Mouse (Mus musculus): ENCODE measurements around the gene Slfn2. TPM values are rescaled to one million over a fixed set of nuclear protein-coding genes. Genes with fewer than 3 reads are reported as not detected.

Slfn2 gene
- total RNA-seq, 2 experiments from 2014 or later = 1.1 to 1.6 TPM

DNA sequence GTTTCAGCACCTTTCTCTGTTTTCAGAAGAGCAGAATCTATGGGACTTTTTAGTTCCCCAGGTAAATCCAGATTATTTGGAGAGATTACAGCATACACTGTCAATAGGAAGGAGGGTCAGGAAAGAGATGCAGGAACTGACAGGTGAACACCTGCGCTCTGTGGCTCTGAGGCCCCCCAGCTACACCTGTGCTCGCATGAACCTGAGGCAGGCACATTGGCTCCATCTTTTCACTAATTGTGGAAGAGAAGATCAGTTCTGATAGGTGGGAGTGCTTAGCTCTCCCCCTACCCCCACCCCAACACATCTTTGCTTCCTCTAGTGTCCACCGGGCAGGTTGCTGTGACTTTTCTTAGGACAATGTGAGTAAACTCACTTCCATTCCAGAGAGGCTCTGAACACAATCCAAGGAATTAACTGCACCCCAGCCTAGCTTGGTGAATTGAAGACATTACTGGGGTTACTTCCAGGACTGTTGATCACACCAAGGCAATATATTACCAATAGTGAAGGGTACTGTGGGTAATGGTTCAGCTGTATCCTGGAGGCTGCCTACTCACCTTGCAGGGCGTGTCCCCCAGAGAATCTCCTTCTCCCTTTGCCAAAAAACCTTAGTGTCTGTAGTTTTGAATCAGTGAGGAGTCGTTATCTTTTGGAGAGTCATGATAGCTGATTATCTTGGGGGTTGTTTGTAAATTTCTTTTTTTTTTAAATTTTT is 13.7 kb downstream of the Slfn2 start:
- intact Hi-C loops (cut with DNase I) = no loop called here
- TF ChIP-seq CTCF (IDR thresholded peaks at IDR 0.05) = no peak
- Histone ChIP-seq H3K27ac (0 out of 2 replicates have a peak overlapping the region, but pooled peaks have one; percentile 51), H3K4me3 (no peak overlapping the region)
- DNase-seq (ENCODE audit: extremely low spot score in 1 of 2, low spot score in 2 of 2) = no peak

DNA sequence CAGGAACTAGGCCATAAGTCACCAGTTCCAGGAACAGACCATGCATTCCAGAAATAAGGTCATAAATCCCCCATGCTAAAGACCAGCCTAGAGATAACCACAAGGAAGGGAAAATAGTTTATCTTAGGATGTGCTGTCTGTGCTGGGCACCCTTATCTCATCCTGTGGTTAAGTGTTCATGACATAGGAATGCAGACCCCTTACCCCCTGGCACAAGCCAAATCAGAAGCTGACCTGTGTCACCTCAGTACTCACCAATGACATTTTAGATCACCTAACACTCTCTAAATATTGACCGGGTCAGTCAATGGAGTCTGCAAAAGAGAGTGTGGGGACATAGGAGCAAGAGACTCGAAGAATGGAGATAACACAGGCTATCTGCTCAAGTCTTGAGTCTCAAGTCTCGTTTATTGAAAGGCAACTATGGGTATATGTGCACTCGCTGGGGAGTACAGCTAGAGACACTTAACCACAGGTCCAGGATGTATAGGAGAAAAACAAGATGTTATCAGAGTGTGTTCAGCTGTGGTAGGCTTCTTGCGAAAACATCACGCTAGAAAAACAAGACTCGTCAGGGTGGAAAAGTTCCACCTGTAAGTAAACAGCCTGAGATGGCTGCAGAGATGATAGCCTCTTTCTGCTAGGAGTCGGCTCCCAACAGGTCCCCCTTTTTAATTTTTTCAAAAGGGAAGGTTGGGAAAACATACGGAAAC is 14.7 kb downstream of the Slfn2 start:
- TF ChIP-seq CTCF (IDR thresholded peaks at IDR 0.05) = no peak
- intact Hi-C loops (cut with DNase I) = no loop called here
- no peak overlapping the region for H3K27ac ChIP-seq
- H3K4me3 ChIP-seq = no peak overlapping the region
- DNase-seq (ENCODE audit: extremely low spot score in 1 of 2, low spot score in 2 of 2) = no peak

DNA sequence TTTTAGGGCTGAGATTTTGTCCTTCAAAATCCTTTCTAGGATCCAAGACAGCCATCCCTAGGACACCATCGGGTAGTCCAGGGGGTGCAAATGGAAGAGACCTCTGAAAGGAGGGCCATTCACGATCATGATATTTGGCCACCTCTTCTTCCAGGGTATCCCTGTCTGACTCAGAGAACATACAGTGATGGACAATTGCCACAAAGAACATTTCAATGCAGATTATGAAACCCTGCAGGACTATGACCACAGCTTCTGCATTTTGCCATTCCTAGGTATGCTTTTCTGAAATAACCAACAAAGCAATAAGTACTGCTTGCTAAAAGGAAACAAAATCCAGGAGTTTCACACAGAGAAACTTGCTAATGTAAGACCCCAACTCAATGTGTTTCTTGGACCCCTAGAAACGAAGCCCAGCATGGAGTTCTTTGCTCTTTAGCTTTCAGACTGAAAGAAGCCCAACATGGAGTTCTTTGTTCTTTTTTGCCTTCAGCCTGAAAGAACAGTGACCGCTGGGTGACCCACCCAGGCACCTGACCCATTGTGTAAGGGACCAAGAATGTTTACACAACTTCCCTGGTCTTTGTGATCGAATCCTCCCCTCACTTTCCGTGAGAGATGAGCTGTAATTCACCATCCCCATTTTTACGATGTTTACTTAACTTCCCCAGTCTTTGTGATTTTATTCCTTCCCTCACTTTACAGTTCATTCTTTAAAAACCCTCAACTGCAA is 18.0 kb downstream of the Slfn2 start:
- no peak overlapping the region for H3K27ac ChIP-seq
- DNase-seq (ENCODE audit: extremely low spot score in 1 of 2, low spot score in 2 of 2) = no peak
- no peak for TF ChIP-seq CTCF (IDR thresholded peaks at IDR 0.05)
- intact Hi-C loops (cut with DNase I) = no loop called here
- H3K4me3 ChIP-seq = no peak overlapping the region

DNA sequence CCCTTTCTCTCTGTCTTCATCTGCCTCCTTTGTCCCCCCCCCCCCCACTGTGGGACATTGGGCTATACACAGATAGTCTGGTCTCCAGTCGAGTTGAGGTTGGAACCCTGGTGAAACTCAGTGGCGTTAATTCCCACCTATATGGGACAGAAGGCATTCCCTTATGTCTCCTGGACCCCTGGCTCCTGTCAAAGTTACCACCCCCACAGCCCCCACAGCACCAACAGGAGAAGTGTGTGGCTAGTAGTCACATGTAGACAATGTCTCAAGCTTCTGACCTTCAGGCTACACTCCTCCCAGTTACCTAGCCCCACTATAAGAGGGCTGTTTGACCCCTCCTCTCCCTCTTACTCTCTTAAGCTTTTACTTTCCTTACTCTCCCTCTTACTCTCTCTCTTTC is 19.2 kb downstream of the Slfn2 start:
- no peak overlapping the region for H3K4me3 ChIP-seq
- no peak overlapping the region for H3K27ac ChIP-seq
- DNase-seq (ENCODE audit: extremely low spot score in 1 of 2, low spot score in 2 of 2) = no peak
- intact Hi-C loops (cut with DNase I) = no loop called here
- TF ChIP-seq CTCF (IDR thresholded peaks at IDR 0.05) = no peak

DNA sequence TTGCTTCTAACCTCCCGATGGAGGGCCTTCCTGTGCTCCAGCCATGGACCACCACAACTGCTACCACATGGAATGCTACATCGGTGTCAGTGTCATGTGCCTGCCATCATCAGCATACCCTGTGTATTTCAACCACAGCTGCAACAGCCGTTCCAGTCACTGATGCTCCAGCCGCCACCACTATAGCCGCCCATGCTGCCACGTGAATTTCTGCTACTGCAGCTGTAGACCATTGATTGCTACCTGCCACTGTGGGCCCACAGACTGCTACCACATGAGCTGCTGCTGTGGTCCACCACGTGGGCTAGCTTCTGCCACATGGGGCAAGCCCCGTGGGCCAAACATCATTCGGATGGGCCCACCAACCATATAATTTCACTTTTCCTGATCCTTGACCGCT is 19.8 kb downstream of the Slfn2 start:
- intact Hi-C loops (cut with DNase I) = no loop called here
- TF ChIP-seq CTCF (IDR thresholded peaks at IDR 0.05) = no peak
- Histone ChIP-seq H3K27ac (no peak overlapping the region), H3K4me3 (no peak overlapping the region)
- DNase-seq (ENCODE audit: extremely low spot score in 1 of 2, low spot score in 2 of 2) = no peak

DNA sequence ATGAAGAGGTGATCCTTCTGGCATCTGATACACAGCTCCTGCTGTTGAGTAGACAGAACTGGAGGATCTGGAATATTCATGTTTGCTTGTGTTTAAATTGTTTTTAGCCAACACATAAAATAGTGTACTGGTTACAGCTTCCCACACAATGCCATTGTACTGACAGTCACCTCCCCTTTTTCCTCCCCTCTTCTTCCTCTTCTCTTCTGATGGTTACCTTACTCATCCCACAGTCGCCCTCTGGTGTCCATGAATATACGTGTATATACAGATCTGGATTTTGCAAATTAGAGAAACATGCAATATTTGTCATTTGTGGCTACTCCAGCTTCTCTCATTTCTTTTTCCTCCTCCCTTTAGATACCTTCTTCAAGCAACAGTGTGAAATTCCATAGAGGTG is 50.2 kb downstream of the Slfn2 start:
- intact Hi-C loops (cut with DNase I) = no loop called here
- H3K4me3 ChIP-seq = no peak overlapping the region
- no peak for DNase-seq (ENCODE audit: extremely low spot score in 1 of 2, low spot score in 2 of 2)
- peak; percentile 51 for TF ChIP-seq CTCF (IDR thresholded peaks at IDR 0.05)
- H3K27ac ChIP-seq = no peak overlapping the region

DNA sequence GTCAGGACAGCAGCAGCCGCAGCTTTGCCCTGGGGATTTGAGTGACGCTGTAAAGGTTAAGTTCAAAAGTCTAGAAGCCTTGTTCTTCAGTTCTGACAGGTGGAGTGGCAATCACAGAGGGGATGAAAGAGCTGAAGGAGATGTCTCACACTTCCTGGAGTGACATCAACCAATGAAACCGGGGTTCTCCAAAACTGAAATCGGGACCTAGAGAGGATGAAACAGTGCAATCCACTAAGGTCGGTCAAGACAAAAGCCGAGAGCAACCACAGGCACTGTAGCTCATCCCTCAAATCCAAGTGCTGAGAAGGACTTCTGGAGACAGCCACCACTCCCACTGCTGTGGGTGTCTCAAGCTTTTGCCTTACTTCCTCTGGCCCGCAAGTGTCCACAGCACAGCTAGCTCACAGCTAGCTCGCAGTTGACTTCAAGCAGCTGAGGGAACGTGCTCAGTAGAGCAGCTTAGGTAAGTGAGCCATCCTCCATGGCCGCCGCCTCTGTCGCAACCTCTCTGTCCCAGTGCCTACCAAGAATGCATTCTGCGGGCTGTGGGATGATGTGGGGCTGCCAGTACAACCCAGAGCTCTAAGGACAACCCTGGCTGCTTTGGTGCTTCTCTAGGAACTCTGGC is 51.8 kb downstream of the Slfn2 start, which contains the start of gene Slfn1:
TSS of gene Slfn1 (plus strand) at position 253 of the 631 bp plus-strand sequence.
- TF ChIP-seq CTCF (IDR thresholded peaks at IDR 0.05) = no peak
- no peak within 1 kb of the TSS for H3K27ac ChIP-seq
- intact Hi-C loops (cut with DNase I) = no loop called here
- DNase-seq (ENCODE audit: extremely low spot score in 1 of 2, low spot score in 2 of 2) = no peak
- H3K4me3 ChIP-seq = no peak within 1 kb of the TSS

DNA sequence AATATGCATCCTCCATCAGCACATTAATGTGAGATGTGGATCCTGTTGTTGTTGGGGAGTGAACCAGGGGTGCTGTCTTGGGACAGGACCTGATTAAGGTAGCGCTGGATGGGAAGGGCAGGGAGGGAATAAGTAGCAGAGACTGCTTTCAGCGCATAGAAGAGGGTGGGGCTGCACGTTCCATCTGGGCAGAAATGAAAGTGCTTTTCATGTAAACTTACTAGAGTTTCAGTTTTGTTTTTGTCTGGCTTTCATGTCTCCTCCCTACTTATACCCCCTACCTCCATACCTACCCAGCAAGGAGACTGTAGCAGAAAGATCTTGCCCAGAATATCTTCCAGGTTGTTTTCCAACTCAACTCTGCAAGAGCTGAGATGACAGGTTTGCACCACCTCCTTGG is 53.1 kb downstream of the Slfn2 start:
- H3K27ac ChIP-seq = no peak overlapping the region
- intact Hi-C loops (cut with DNase I) = no loop called here
- TF ChIP-seq CTCF (IDR thresholded peaks at IDR 0.05) = no peak
- H3K4me3 ChIP-seq = no peak overlapping the region
- no peak for DNase-seq (ENCODE audit: extremely low spot score in 1 of 2, low spot score in 2 of 2)

Small RNA genes lying within 50 kb of the gene (microRNA-seq; reads per million reads assigned to microRNA genes)
- 0 reads per million in 2 experiments for gene Gm27598

Other genes starting within 250 kb of the Slfn2 start
- 1 to 10 TPM; 8.8 to 9.1 TPM for gene Rffl, start 193.9 kb upstream of the Slfn2 start, total RNA-seq (2021)
- 10 to 100 TPM; 16.9 to 19.8 TPM for gene Rad51d, start 174.5 kb upstream of the Slfn2 start, total RNA-seq (2021)
- gene Fndc8, start 173.0 kb upstream of the Slfn2 start, total RNA-seq (2021) = not detected
- 10 to 100 TPM; 41.0 to 45.8 TPM for gene Nle1, start 156.7 kb upstream of the Slfn2 start, total RNA-seq (2021)
- gene Unc45b, start 154.6 kb upstream of the Slfn2 start, total RNA-seq (2021) = 1 to 10 TPM; 1.3 to 2.0 TPM
- gene Slfn5, start 113.8 kb upstream of the Slfn2 start, total RNA-seq (2021) = 1 to 10 TPM; 2.7 to 5.5 TPM
- gene Slfn9, start 73.3 kb upstream of the Slfn2 start, total RNA-seq (2021) = under 1 TPM; 0.26 to 0.45 TPM
- under 1 TPM; 0.26 to 0.61 TPM for gene Slfn8, start 44.3 kb upstream of the Slfn2 start, total RNA-seq (2021)
- not detected for gene Slfn1, start 51.7 kb downstream of the Slfn2 start, total RNA-seq (2021)
- under 1 TPM in 1 of 2 experiments, not detected in 1; 0.11 TPM for gene Slfn4, start 110.1 kb downstream of the Slfn2 start, total RNA-seq (2021)
- under 1 TPM; 0.18 to 0.68 TPM for gene Slfn3, start 126.2 kb downstream of the Slfn2 start, total RNA-seq (2021)
- not detected for gene Slfn14, start 221.6 kb downstream of the Slfn2 start, total RNA-seq (2021)
- 100 to 1,000 TPM; 281 to 296 TPM for gene Ap2b1, start 233.9 kb downstream of the Slfn2 start, total RNA-seq (2021)
- gene Pex12, start 237.5 kb downstream of the Slfn2 start, total RNA-seq (2021) = 10 to 100 TPM in 1 of 2 experiments, 1 to 10 TPM in 1; 9.4 to 13.9 TPM

Measured in left cerebral cortex, adult 2 months (tissue).